Mouse (Mus musculus) small intestine, adult 2 months (tissue): ENCODE measurements around the gene Cuta. TPM values are rescaled to one million over a fixed set of nuclear protein-coding genes. Genes with fewer than 3 reads are reported as not detected.

Experiments used
- H3K27ac ChIP-seq: fragments of 200-500 bp; 2 replicates; pipeline ENCODE4 v1.5.1; 2012; ENCODE audit warnings: low read depth, low read length, control low read depth, inconsistent platforms; ENCODE audit not compliant: insufficient read depth
- H3K27me3 ChIP-seq: fragments of 200-500 bp; 2 replicates; pipeline ENCODE4 v1.6.1; 2012; ENCODE audit warnings: mild to moderate bottlenecking, moderate library complexity, low read length, inconsistent platforms; ENCODE audit not compliant: control insufficient read depth, insufficient read depth
- H3K36me3 ChIP-seq: fragments of 200-500 bp; 2 replicates; pipeline ENCODE4 v1.6.1; 2012; ENCODE audit warnings: mild to moderate bottlenecking, low read length, control low read depth, inconsistent platforms; ENCODE audit not compliant: control insufficient read depth, insufficient read depth
- H3K4me1 ChIP-seq: fragments of 200-500 bp; 2 replicates; pipeline ENCODE4 v1.6.1; 2012; ENCODE audit warnings: low read length, inconsistent platforms, mixed read lengths; ENCODE audit not compliant: control insufficient read depth, insufficient read depth, insufficient read length
- H3K4me3 ChIP-seq: fragments of 200-500 bp; 2 replicates; pipeline ENCODE4 v1.5.1; 2012; ENCODE audit warnings: low read depth, mild to moderate bottlenecking, control low read depth, inconsistent platforms, low read length, moderate library complexity
- CTCF ChIP-seq: fragments of 200-500 bp; IDR thresholded peaks from 2 replicates; pipeline ENCODE4 v1.5.1; 2012; ENCODE audit warnings: low read depth, mild to moderate bottlenecking, control low read depth, inconsistent platforms, low read length, moderate library complexity, mixed read lengths; ENCODE audit not compliant: insufficient replicate concordance, insufficient read length; ENCODE audit errors: extremely low read depth
- POLR2A ChIP-seq: fragments of 200-500 bp; IDR thresholded peaks from 2 replicates; pipeline ENCODE4 v1.6.1; 2012; ENCODE audit warnings: low read depth, mild to moderate bottlenecking, control low read depth, inconsistent platforms, low read length, moderate library complexity
- WGBS: fragments of 180-500 bp; shearing (Covaris S2); methylation state at CpG from one replicate; pipeline ENCODE4 v1.1.7; 2018; 5-methylcytosine and 5-hydroxymethylcytosine counted together
- polyA plus RNA-seq: library from polyadenylated mRNA; depleted of rRNA; stranded (reverse); fragments of >200 nt; gene quantifications from 2 replicates; pipeline ENCODE4 v1.2.3, GENCODE M21; 2012

Cuta gene
- polyA plus RNA-seq, 1 experiment: 151 TPM

GRCm38 (mm10) chr17:26956309-26956708 is 16.9 kb upstream of the Cuta start:
- TF ChIP-seq CTCF (no peak), POLR2A (no peak)
- H3K27me3 ChIP-seq: no peaks in the 10 kb centered on the region
- no peak overlapping the region for H3K27ac ChIP-seq
- peaks cover 13% of the 10 kb centered on the region for H3K4me1 ChIP-seq
- no peak overlapping the region for H3K4me3 ChIP-seq
- H3K36me3 ChIP-seq: no peaks in the 10 kb centered on the region
- WGBS: 73% methylated on average over 5 of the region's 5 CpGs

- WGBS: 21% methylated on average over 8 of the region's 16 CpGs
- TF ChIP-seq POLR2A (no peak), CTCF (no peak)
- H3K4me3 ChIP-seq: peak overlapping the region; percentile 29
- H3K27me3 ChIP-seq: no peaks in the 10 kb centered on the region
- H3K27ac ChIP-seq: peak overlapping the region; percentile 75
- no peaks in the 10 kb centered on the region for H3K36me3 ChIP-seq
- H3K4me1 ChIP-seq: peaks cover 20% of the 10 kb centered on the region
Observed at GRCm38 (mm10) chr17:26953726-26954125, 14.4 kb upstream of the Cuta start.

- H3K4me3 ChIP-seq: no peak overlapping the region
- no peaks in the 10 kb centered on the region; the same call in 1 of the 2 replicates for H3K27me3 ChIP-seq
- TF ChIP-seq CTCF (no peak), POLR2A (no peak)
- 28% methylated on average over 6 of the region's 6 CpGs for WGBS
- peaks cover 21% of the 10 kb centered on the region for H3K4me1 ChIP-seq
- no peaks in the 10 kb centered on the region for H3K36me3 ChIP-seq
- H3K27ac ChIP-seq: peak overlapping the region; percentile 33; the same call in 1 of the 2 replicates
Observed at GRCm38 (mm10) chr17:26953201-26953600, 13.8 kb upstream of the Cuta start.

- peak overlapping the region; percentile 37; the same call in 1 of the 2 replicates for H3K4me3 ChIP-seq
- peaks cover 21% of the 10 kb centered on the region for H3K4me1 ChIP-seq
- 62% methylated on average over 23 of the region's 23 CpGs for WGBS
- H3K27me3 ChIP-seq: no peaks in the 10 kb centered on the region; the same call in 1 of the 2 replicates
- no peak for TF ChIP-seq CTCF
- TF ChIP-seq POLR2A: no peak
- H3K36me3 ChIP-seq: no peaks in the 10 kb centered on the region
- H3K27ac ChIP-seq: no peak overlapping the region
Observed at GRCm38 (mm10) chr17:26951952-26952877, 12.8 kb upstream of the Cuta start.

- Histone ChIP-seq H3K4me3 (peak overlapping the region; percentile 37), H3K4me1 (peaks cover 26% of the 10 kb centered on the region), H3K27ac (no peak overlapping the region), H3K36me3 (no peaks in the 10 kb centered on the region), H3K27me3 (no peaks in the 10 kb centered on the region; the same call in 1 of the 2 replicates)
- WGBS: 37% methylated on average over 11 of the region's 11 CpGs
- no peak for TF ChIP-seq CTCF
- no peak for TF ChIP-seq POLR2A
Observed at GRCm38 (mm10) chr17:26951406-26951805, 12.0 kb upstream of the Cuta start.

GRCm38 (mm10) chr17:26950560-26951288 is 11.4 kb upstream of the Cuta start:
- H3K27ac ChIP-seq: no peak overlapping the region
- H3K4me1 ChIP-seq: peaks cover 28% of the 10 kb centered on the region
- H3K27me3 ChIP-seq: no peaks in the 10 kb centered on the region; the same call in 1 of the 2 replicates
- no peak for TF ChIP-seq CTCF
- no peak for TF ChIP-seq POLR2A
- no peak overlapping the region for H3K4me3 ChIP-seq
- no peaks in the 10 kb centered on the region for H3K36me3 ChIP-seq
- whole genome bisulfite sequencing: 62% methylated on average over 7 of the region's 7 CpGs

- H3K4me3 ChIP-seq: no peak overlapping the region
Observed at GRCm38 (mm10) chr17:26949866-26950265, 10.5 kb upstream of the Cuta start.

More at GRCm38 (mm10) chr17:26949866-26950265, 10.5 kb upstream of the Cuta start:
- 70% methylated on average over 5 of the region's 5 CpGs for WGBS
- H3K27me3 ChIP-seq: no peaks in the 10 kb centered on the region; the same call in 1 of the 2 replicates
- TF ChIP-seq CTCF (no peak), POLR2A (no peak)
- no peaks in the 10 kb centered on the region for H3K36me3 ChIP-seq
- peaks cover 26% of the 10 kb centered on the region for H3K4me1 ChIP-seq
- no peak overlapping the region for H3K27ac ChIP-seq
